Mouse (Mus musculus): ENCODE results near the gene L3mbtl2.
"Not testable (repeated sequence)": the region's sequence is repeated elsewhere in the genome, so short reads cannot be mapped to it uniquely, and the experiment has no call there.

The L3mbtl2 gene

GRCm38 (mm10) chr15:81663697-81664561 lies at the start of gene L3mbtl2:
Gene L3mbtl2 (plus strand): TSS chr15:81663889.
- DNase-seq = peak; percentile 90

GRCm38 (mm10) chr15:81649516-81650455 lies 13.9 kb upstream of the L3mbtl2 start:
- DNase-seq = no peak

GRCm38 (mm10) chr15:81650636-81651035 lies 13.1 kb upstream of the L3mbtl2 start:
- DNase-seq = peak; percentile 22

- no peak for DNase-seq
These were observed 2.0 kb upstream of the L3mbtl2 start for GRCm38 (mm10) chr15:81661701-81662100.

GRCm38 (mm10) chr15:81663281-81663680 lies 408 bp upstream of the L3mbtl2 start:
- DNase-seq = no peak

GRCm38 (mm10) chr15:81666957-81667356 lies 3.3 kb downstream of the L3mbtl2 start:
- DNase-seq = no peak

- DNase-seq = peak; percentile 48
These were observed 6.5 kb downstream of the L3mbtl2 start for GRCm38 (mm10) chr15:81670231-81670640.

GRCm38 (mm10) chr15:81676637-81677036 lies 12.9 kb downstream of the L3mbtl2 start:
- no peak for DNase-seq

- no peak for DNase-seq
These were observed 16.7 kb downstream of the L3mbtl2 start for GRCm38 (mm10) chr15:81680301-81680805.

GRCm38 (mm10) chr15:81693366-81693966 lies 29.8 kb downstream of the L3mbtl2 start:
- DNase-seq = no peak

GRCm38 (mm10) chr15:81693967-81694881 lies 30.5 kb downstream of the L3mbtl2 start:
- peak; percentile 79 for DNase-seq

GRCm38 (mm10) chr15:81694891-81695290 lies 31.2 kb downstream of the L3mbtl2 start:
- DNase-seq = no peak

GRCm38 (mm10) chr15:81697175-81697574 lies 33.5 kb downstream of the L3mbtl2 start, which contains the start of gene Chadl:
Gene Chadl (minus strand): TSS chr15:81697287.
- DNase-seq = peak; percentile 48

GRCm38 (mm10) chr15:81697847-81698246 lies 34.2 kb downstream of the L3mbtl2 start:
- no peak for DNase-seq

- DNase-seq = no peak
These were observed 34.8 kb downstream of the L3mbtl2 start for GRCm38 (mm10) chr15:81698532-81698931.

- no peak for DNase-seq
These were observed 36.5 kb downstream of the L3mbtl2 start for GRCm38 (mm10) chr15:81700161-81700560.

GRCm38 (mm10) chr15:81700601-81701000 lies 36.9 kb downstream of the L3mbtl2 start:
- no peak for DNase-seq

GRCm38 (mm10) chr15:81701350-81701749 lies 37.7 kb downstream of the L3mbtl2 start:
- DNase-seq = not testable (repeated sequence)

GRCm38 (mm10) chr15:81702306-81703093 lies 38.8 kb downstream of the L3mbtl2 start:
- no peak for DNase-seq

- DNase-seq = no peak
These were observed 39.4 kb downstream of the L3mbtl2 start for GRCm38 (mm10) chr15:81703094-81703489.

- DNase-seq = no peak
These were observed 45.3 kb downstream of the L3mbtl2 start for GRCm38 (mm10) chr15:81708991-81709390.

Data from right cerebral cortex, postnatal 4 days (tissue).